Mouse (Mus musculus) spleen, postnatal 36 days (tissue): ENCODE data around the gene Cenps.
"Not testable (repeated sequence)": the region's sequence is repeated elsewhere in the genome, so short reads cannot be mapped to it uniquely, and the experiment has no call there.

Experiments
- DNase-seq, 2 experiments: peaks; one replicate each; pipeline ENCODE4 v3.0.0; 2022; ENCODE audit warnings: low spot score in 2 of 2, mixed read lengths in 1 of 2

The Cenps gene

DNA sequence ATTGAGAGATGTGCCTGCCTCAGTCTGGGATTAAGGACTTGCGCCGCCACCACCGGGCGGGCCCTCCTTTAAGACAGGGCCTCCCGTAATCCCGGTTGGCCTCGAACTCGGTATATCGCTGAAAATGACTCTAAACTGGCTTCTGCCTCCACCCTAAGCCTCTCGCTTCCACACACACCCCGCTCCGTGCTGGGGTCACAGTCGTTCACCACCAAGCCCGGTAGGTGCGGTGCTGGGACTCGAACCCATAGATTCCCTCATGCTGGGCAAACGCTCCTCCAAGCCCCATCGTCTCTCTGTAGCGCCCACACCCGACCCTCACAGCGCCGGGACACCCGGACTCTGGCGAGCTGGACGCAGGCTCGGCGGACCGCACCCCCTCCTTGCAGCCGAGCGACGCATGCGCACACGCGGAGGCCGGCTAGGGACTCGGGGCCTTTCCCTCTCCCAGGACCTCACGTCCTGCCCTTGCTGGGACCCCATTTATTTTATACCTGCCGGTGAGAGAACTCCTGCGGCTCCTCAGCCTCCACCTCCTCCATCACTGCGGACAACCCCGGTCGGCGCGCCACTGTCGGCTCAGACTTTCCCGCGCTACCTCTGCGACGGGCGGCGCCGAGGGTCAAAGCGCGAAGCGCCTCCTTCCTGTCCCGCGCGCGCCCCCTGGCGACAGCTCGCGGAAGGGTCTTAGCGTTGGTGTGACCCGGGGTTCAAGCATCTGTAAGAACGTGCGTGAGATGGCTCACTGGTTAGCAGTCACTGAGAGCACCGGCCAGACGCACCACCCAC is at the start of gene Cenps:
TSS of gene Cenps (minus strand) at position 648 of the 789 bp plus-strand sequence.
- DNase-seq = peak; percentile 81 to 88

DNA sequence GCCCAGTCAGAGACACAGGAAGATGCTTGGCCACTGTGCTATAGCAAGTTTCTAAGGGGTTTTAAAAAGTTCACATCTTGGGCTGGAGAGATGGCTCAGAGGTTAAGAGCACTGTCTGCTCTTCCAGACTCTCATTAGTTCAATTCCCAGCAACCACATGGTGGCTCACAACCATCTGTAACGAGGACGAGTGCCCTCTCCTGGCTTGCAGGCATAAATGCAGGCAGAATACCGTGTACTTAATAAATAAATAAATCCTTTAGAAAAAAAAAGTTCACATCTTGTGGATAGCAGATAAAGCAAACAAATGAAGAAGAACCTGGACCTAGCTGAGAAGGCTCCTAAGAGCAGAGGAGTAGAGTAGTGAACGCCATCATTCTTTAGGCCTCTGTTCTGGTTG is 45.3 kb upstream of the Cenps start:
- DNase-seq = no peak

DNA sequence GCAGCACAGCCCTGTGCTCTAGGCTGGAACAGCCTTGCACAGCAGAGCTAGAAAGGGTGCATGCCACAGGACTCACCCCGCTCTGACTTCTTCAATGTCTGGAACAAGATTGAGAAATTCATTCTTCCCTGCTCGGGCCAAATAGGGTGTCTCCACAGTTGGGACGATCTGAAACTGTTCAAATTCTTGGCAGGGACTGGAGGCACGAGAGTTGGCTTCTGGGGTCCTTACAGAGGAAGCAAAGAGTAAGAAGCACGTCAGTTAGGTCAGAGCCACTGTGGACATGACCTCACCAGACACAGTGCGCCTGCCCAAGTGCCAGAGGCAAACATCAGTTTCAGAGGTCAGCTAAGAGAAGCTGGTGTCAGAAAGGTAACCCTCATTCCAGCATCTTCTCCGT is 44.8 kb upstream of the Cenps start:
- no peak for DNase-seq

DNA sequence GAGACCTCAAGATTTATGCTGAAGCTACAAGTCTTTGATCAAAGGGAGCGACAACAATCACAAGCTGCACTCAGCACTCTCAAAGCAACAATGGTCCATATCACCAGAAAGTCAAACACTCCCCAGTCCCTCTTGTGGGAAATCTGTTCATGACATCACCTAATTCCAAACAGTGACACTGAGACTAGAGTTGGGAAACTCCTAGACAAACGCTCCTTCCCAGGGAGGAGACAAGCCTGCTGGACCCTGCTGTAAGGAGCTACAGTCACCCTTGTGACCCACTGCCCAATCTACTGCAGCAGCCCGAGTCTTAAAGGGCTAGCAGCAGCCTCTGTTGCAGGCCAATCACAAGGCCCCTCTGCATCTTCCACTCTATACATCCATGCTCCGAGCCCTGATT is 42.1 kb upstream of the Cenps start:
- DNase-seq = no peak

GRCm38 (mm10) chr4:149179160-149179559 is 41.7 kb upstream of the Cenps start:
- DNase-seq = no peak

GRCm38 (mm10) chr4:149178328-149178727 is 40.9 kb upstream of the Cenps start:
- DNase-seq = no peak

DNA sequence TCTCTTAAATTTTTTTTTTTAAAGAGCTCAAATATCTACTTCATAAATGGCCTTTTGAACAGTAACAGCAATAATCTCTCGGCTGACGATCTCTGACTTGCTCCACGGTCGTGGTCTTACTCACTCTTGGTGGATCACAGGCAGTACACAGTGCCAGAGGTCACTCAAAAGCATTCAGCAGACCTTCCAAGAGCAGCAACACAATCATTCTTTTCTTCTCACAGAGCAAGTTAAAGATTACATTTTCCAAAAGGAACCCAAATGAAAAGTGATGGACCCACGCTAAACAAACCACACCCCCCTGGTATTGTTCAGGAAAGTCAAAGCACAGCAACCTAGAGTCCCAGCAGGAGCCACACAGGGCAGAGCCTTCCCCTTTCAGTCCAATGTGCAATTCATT is 39.6 kb upstream of the Cenps start:
- no peak for DNase-seq

DNA sequence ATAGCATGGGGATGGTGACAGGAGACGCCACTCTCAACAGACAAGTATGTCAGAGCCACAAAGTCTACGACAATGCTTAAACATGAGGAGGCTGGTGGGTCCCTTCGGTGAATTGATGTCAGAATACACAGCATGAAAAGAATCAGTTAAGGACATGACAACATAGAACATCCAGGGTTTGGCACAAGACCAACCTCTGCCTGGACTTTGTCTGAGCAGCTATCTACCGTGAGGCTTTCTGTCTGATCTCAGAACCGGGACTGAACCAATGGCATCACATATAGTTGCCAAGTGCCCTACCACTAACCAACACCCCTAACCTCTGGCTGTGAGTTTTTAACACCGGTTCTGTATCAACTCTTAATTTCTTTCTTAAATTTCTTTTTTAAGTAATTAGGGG is 39.2 kb upstream of the Cenps start:
- no peak for DNase-seq

- no peak for DNase-seq
These were observed 36.2 kb upstream of the Cenps start for GRCm38 (mm10) chr4:149173661-149174060.

GRCm38 (mm10) chr4:149172666-149173065 is 35.2 kb upstream of the Cenps start:
- DNase-seq = no peak

DNA sequence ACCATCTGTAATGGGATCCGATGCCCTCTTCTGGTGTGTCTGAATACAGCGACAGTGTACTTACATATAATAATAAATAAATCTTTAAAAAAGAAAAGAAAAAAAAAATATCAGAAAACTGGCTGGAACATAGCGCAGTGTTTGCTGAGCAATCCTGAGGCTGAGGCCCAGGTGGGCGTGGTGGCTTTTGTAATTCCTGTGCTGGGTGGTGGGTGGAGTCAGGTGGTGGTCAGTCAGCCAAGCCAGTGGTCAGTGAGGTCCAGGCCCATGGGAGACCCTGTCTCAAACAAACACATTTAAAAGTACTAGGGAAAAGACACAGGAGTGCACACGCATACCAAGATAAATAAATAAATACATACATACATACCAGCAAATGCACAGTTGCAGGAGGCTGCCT is 34.7 kb upstream of the Cenps start:
- DNase-seq = no peak

- peak in 1 of 2 experiments; percentile 28 for DNase-seq
These were observed 34.2 kb upstream of the Cenps start for GRCm38 (mm10) chr4:149171581-149171981.

- DNase-seq = peak in 1 of 2 experiments; percentile 29
These were observed 33.0 kb upstream of the Cenps start for GRCm38 (mm10) chr4:149170394-149170931.

GRCm38 (mm10) chr4:149169926-149170325 is 32.5 kb upstream of the Cenps start:
- not testable (repeated sequence) for DNase-seq

DNA sequence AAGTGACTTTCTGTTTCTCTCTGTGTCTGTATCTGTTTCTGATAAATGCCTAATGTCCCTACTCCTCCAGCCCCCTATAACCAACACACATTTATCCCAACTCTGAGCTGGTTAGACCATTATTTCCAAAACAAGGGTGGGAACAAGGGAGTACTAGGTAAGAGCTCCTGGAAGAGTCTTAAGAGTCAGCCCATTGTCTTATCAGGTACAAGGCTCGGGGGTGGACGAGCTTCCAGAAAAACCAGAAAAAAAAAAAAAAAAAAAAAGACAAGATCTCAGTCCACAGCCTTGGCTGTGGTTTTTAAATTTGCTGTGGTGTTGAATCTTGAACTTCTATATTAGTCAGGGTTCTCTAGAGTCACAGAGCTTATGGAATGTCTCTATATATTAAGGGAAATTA is 30.6 kb upstream of the Cenps start:
- no peak for DNase-seq

- DNase-seq = peak; percentile 79 to 80
These were observed 29.7 kb upstream of the Cenps start for GRCm38 (mm10) chr4:149166957-149167611.

GRCm38 (mm10) chr4:149166215-149166946 is 29.0 kb upstream of the Cenps start, which contains the start of gene Pgd:
Gene Pgd, minus strand, starts transcription at chr4:149166771.
- DNase-seq = peak; percentile 97

DNA sequence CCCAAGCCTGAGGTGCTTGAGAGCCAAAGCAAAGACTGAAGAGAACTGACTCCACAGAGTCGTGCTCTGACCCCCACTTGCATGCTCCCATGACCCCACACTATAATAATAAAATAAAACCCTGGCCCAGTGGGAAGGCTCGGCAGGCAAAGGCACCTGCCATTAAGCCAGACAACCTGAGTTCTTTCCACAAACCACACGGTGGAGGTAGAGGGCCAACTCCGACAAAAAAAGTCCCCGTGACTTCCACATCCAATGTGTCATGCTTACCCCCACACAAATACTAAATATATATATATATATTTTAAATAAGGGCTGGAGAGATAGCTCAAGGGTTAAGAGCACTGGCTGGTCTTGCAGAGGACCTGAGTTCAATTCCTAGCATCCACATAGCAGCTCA is 26.7 kb upstream of the Cenps start:
- DNase-seq = no peak

GRCm38 (mm10) chr4:149163196-149163595 is 25.8 kb upstream of the Cenps start:
- DNase-seq = no peak

- DNase-seq = no peak
These were observed 23.7 kb upstream of the Cenps start for GRCm38 (mm10) chr4:149161166-149161565.

DNA sequence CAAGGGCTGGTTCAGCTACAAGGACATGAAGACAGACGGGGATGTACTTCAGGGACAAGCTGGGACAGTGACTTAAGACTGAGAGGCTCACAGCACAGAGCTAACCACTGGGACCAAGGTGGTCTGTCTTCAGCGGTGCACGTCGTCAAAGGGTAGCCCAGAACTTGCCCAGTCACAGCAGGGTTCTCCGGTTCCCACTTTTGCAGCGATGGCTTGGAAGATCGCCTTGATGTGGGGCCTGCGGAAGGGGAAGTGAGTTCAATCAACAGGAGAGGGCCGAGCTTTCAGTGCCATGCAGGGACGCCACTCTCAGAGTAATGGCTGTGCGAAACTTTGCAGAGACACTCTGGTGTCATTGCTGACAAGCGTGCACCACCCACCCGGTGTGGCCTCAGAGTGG is 22.5 kb upstream of the Cenps start:
- no peak for DNase-seq

DNA sequence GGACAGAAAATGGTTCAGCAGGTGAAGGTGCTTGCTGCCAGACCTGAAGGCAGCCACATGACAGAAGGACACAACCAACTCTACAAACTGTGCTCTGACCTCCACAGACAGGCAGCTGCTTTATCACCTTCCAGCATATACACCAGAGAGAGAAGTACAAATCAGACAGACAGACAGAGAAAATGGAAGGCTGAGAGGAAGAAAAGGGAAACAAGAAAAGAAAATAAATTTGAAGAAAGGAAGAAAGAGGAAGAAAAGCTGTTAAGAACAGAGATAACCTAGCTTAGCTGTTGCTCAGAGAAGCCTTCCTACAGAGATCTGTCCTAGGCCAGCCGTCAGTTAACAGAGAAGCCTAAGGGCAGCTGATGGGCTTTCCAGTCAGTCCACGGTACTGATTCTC is 21.8 kb upstream of the Cenps start:
- no peak for DNase-seq
